Mouse (Mus musculus): ENCODE measurements around the gene Galnt17. TPM values are rescaled to one million over a fixed set of nuclear protein-coding genes. Genes with fewer than 3 reads are reported as not detected.

The Galnt17 gene
- polyA plus RNA-seq, 1 experiment from 2014 or later: 1.5 TPM

DNA sequence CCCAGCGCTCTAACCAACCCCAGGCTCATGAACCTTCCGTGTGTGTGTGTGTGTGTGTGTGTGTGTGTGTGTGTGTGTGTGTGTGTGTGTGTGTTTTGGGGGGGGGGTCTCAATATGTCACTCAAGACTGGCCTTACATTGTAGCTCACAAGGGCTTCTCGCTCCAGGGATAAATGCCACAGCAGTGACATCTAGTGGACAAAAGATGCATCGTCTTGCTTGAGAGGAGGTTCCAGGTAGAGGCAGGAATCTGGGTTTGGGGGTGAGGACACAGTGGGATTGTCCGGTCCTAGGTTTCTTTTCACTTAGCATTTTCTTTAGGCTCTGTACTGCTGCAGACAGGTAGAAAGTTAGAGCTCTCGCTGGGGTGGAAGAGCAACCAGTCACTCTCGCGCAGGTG lies 450.1 kb downstream of the Galnt17 start:
- H3K9ac ChIP-seq (ENCODE audit: low read length): no peak overlapping the region
- 29% methylated on average over 8 of the region's 8 CpGs for WGBS
- no peaks in the 10 kb centered on the region for H3K4me1 ChIP-seq (ENCODE audit: control insufficient read depth, insufficient read depth, low read length)
- DNase-seq (ENCODE audit: low spot score) (peak; percentile 48), ATAC-seq (ENCODE audit: insufficient read depth, low FRiP score, low TSS enrichment) (no peak)
- no peak overlapping the region for H3K4me2 ChIP-seq (ENCODE audit: low read depth)
- H3K36me3 ChIP-seq (ENCODE audit: control insufficient read depth, insufficient read depth, low read length): no peaks in the 10 kb centered on the region
- H3K9me3 ChIP-seq (ENCODE audit: control insufficient read depth, low read length): no peaks in the 10 kb centered on the region
- H3K27ac ChIP-seq (ENCODE audit: low read depth, low read length): no peak overlapping the region
- H3K27me3 ChIP-seq (ENCODE audit: control insufficient read depth, insufficient read depth, low read length): no peaks in the 10 kb centered on the region
- H3K4me3 ChIP-seq (ENCODE audit: low read depth, low read length): no peak overlapping the region

DNA sequence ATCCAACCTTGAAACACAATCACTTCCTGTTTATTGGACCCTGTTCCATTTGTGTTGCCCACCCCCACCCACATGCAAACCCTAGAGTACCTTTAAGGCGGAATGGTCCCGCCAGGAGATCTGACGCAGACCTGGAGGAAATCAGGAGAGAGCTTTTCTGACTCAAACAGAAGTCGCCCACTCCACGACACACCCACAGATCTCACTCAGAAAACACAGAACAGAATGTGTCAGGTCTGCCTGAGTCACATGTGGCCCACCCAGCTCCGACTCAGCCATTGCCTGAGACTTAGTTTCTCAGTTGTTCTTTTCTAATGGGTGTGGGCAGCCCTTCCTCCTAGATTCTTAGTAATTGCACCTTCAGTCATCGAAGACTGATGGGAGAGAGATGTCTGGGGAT lies 453.9 kb downstream of the Galnt17 start:
- Histone ChIP-seq H3K4me3 (ENCODE audit: low read depth, low read length) (no peak overlapping the region), H3K36me3 (ENCODE audit: control insufficient read depth, insufficient read depth, low read length) (no peaks in the 10 kb centered on the region), H3K27me3 (ENCODE audit: control insufficient read depth, insufficient read depth, low read length) (no peaks in the 10 kb centered on the region), H3K4me2 (ENCODE audit: low read depth) (no peak overlapping the region), H3K27ac (ENCODE audit: low read depth, low read length) (no peak overlapping the region), H3K4me1 (ENCODE audit: control insufficient read depth, insufficient read depth, low read length) (no peaks in the 10 kb centered on the region), H3K9ac (ENCODE audit: low read length) (no peak overlapping the region), H3K9me3 (ENCODE audit: control insufficient read depth, low read length) (no peaks in the 10 kb centered on the region)
- ATAC-seq (ENCODE audit: insufficient read depth, low FRiP score, low TSS enrichment) (no peak), DNase-seq (ENCODE audit: low spot score) (no peak)
- WGBS: 88% methylated on average over 7 of the region's 7 CpGs

GRCm38 (mm10) chr5:130853371-130853770 lies 454.9 kb downstream of the Galnt17 start:
- no peaks in the 10 kb centered on the region for H3K27me3 ChIP-seq (ENCODE audit: control insufficient read depth, insufficient read depth, low read length)
- H3K4me1 ChIP-seq (ENCODE audit: control insufficient read depth, insufficient read depth, low read length): no peaks in the 10 kb centered on the region
- H3K4me3 ChIP-seq (ENCODE audit: low read depth, low read length): no peak overlapping the region
- no peaks in the 10 kb centered on the region for H3K36me3 ChIP-seq (ENCODE audit: control insufficient read depth, insufficient read depth, low read length)
- no peak overlapping the region for H3K4me2 ChIP-seq (ENCODE audit: low read depth)
- no peak overlapping the region for H3K9ac ChIP-seq (ENCODE audit: low read length)
- H3K27ac ChIP-seq (ENCODE audit: low read depth, low read length): no peak overlapping the region
- DNase-seq (ENCODE audit: low spot score) (peak; percentile 91), ATAC-seq (ENCODE audit: insufficient read depth, low FRiP score, low TSS enrichment) (no peak)
- WGBS: 1% methylated on average over 10 of the region's 10 CpGs
- no peaks in the 10 kb centered on the region for H3K9me3 ChIP-seq (ENCODE audit: control insufficient read depth, low read length)

GRCm38 (mm10) chr5:130852182-130852581 lies 456.1 kb downstream of the Galnt17 start:
- H3K4me1 ChIP-seq (ENCODE audit: control insufficient read depth, insufficient read depth, low read length): no peaks in the 10 kb centered on the region
- 5% methylated on average over 10 of the region's 11 CpGs for WGBS
- H3K4me3 ChIP-seq (ENCODE audit: low read depth, low read length): no peak overlapping the region
- H3K27ac ChIP-seq (ENCODE audit: low read depth, low read length): no peak overlapping the region
- no peak for DNase-seq (ENCODE audit: low spot score)
- peak overlapping the region; percentile 17 for H3K4me2 ChIP-seq (ENCODE audit: low read depth)
- H3K9ac ChIP-seq (ENCODE audit: low read length): no peak overlapping the region
- H3K9me3 ChIP-seq (ENCODE audit: control insufficient read depth, low read length): no peaks in the 10 kb centered on the region
- ATAC-seq (ENCODE audit: insufficient read depth, low FRiP score, low TSS enrichment): no peak
- H3K27me3 ChIP-seq (ENCODE audit: control insufficient read depth, insufficient read depth, low read length): no peaks in the 10 kb centered on the region
- no peaks in the 10 kb centered on the region for H3K36me3 ChIP-seq (ENCODE audit: control insufficient read depth, insufficient read depth, low read length)

DNA sequence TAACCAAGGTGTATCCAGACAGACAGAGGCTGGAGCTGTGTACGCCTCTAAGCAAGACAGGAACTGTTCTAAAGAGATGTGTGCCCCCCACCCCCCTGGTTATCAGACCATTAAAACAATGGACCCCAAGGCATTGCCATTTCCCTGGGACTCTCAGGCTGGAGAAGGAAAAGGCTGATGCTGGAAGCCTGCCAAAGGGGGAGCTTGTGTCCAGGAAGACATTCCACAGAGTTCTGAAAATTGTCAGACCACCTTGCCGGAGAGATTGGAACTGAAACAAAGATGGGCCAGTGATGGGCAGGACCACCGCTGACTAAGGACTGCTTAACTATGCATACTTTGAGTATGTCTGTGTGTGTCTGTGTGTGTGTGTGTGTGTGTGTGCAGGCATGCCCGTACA lies 458.7 kb downstream of the Galnt17 start:
- ATAC-seq (ENCODE audit: insufficient read depth, low FRiP score, low TSS enrichment) (no peak), DNase-seq (ENCODE audit: low spot score) (no peak)
- Histone ChIP-seq H3K27me3 (ENCODE audit: control insufficient read depth, insufficient read depth, low read length) (no peaks in the 10 kb centered on the region), H3K4me1 (ENCODE audit: control insufficient read depth, insufficient read depth, low read length) (no peaks in the 10 kb centered on the region), H3K9ac (ENCODE audit: low read length) (no peak overlapping the region), H3K36me3 (ENCODE audit: control insufficient read depth, insufficient read depth, low read length) (no peaks in the 10 kb centered on the region), H3K4me2 (ENCODE audit: low read depth) (no peak overlapping the region), H3K4me3 (ENCODE audit: low read depth, low read length) (no peak overlapping the region), H3K27ac (ENCODE audit: low read depth, low read length) (no peak overlapping the region), H3K9me3 (ENCODE audit: control insufficient read depth, low read length) (no peaks in the 10 kb centered on the region)
- 78% methylated on average over 4 of the region's 4 CpGs for WGBS

- ATAC-seq (ENCODE audit: insufficient read depth, low FRiP score, low TSS enrichment): no peak
- no peak overlapping the region for H3K9ac ChIP-seq (ENCODE audit: low read length)
- H3K4me1 ChIP-seq (ENCODE audit: control insufficient read depth, insufficient read depth, low read length): no peaks in the 10 kb centered on the region
- H3K9me3 ChIP-seq (ENCODE audit: control insufficient read depth, low read length): no peaks in the 10 kb centered on the region
- H3K4me2 ChIP-seq (ENCODE audit: low read depth): no peak overlapping the region
- H3K27me3 ChIP-seq (ENCODE audit: control insufficient read depth, insufficient read depth, low read length): no peaks in the 10 kb centered on the region
- 91% methylated on average over 6 of the region's 6 CpGs for WGBS
- no peaks in the 10 kb centered on the region for H3K36me3 ChIP-seq (ENCODE audit: control insufficient read depth, insufficient read depth, low read length)
- no peak for DNase-seq (ENCODE audit: low spot score)
- no peak overlapping the region for H3K27ac ChIP-seq (ENCODE audit: low read depth, low read length)
- no peak overlapping the region for H3K4me3 ChIP-seq (ENCODE audit: low read depth, low read length)
Measured at GRCm38 (mm10) chr5:130848562-130848961, 459.7 kb downstream of the Galnt17 start.

DNA sequence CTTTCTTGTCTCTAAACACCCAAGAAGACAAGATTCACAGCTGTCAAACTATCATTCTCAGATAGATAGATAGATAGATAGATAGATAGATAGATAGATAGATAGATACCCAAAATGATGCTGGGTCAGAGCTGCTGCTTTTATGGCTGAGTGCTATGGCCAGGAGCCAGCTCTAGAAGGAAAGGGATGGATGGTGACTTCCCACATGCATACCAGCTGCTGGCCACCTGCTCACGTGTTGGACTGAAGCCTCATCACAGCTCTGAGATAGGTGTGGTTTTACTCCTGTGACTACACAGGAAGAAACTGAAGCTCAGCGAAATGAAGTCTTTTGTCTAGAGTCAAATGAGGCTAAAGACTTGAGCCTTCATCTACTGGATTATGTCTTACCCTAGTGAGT lies 482.5 kb downstream of the Galnt17 start:
- 76% methylated on average over 2 of the region's 2 CpGs for WGBS

More for the DNA sequence above, 482.5 kb downstream of the Galnt17 start:
- ATAC-seq (ENCODE audit: insufficient read depth, low FRiP score, low TSS enrichment) (no peak), DNase-seq (ENCODE audit: low spot score) (no peak)
- Histone ChIP-seq H3K27me3 (ENCODE audit: control insufficient read depth, insufficient read depth, low read length) (no peaks in the 10 kb centered on the region), H3K9me3 (ENCODE audit: control insufficient read depth, low read length) (no peaks in the 10 kb centered on the region), H3K4me1 (ENCODE audit: control insufficient read depth, insufficient read depth, low read length) (no peaks in the 10 kb centered on the region), H3K4me3 (ENCODE audit: low read depth, low read length) (no peak overlapping the region), H3K9ac (ENCODE audit: low read length) (no peak overlapping the region), H3K36me3 (ENCODE audit: control insufficient read depth, insufficient read depth, low read length) (no peaks in the 10 kb centered on the region), H3K27ac (ENCODE audit: low read depth, low read length) (no peak overlapping the region), H3K4me2 (ENCODE audit: low read depth) (no peak overlapping the region)
